Mouse (Mus musculus) neural tube, embryonic 10.5 days (tissue): ENCODE measurements around the gene Cyp4b1.
"Not testable (repeated sequence)": the region's sequence is repeated elsewhere in the genome, so short reads cannot be mapped to it uniquely, and the experiment has no call there.

Experiments
- DNase-seq: peaks from one replicate; pipeline ENCODE4 v3.0.0-alpha.2; 2017; ENCODE audit warnings: low spot score; ENCODE audit errors: extremely low spot score

The Cyp4b1 gene

DNA sequence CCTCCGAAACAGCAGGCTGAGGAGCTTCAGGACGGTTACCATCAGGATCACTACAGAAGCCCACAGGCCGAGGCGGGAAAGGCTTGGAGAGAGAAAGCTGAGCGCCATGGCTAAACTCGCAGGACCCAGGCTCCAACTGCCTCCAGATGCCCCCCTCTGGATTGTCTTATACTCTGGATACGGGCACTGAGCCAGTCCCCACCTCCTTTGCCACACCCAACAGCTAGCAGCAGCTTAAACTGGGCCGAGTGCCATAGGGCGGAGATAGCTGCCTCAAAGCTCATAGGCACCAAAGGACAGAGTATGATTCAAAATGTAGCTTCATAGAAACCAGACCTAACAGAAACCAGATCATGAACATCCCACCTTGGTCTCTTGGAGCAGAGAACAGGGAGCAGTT is at the start of gene Cyp4b1:
Cyp4b1 (minus strand) TSS at position 144 of the 400 bp plus-strand sequence.
- DNase-seq: no peak

DNA sequence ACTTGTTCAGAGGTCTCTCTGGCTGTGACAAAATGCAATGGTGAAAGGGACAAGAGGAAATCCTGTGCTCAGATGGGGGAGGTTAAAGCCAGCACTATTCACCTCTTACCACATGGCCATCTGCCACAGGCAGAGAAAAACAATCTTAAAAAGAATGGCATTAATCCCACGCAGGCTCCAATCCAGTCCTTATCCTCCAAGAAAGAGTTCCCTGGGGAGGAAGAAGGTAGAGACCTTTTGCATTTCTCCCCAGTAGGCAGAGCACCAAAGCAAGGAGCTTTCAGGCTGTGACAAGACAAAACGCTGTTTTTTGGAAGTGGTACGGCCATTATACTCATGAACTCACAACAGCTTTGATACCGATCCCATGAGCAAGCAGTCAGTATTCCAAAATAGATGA is 38.8 kb upstream of the Cyp4b1 start:
- DNase-seq: no peak

- DNase-seq: no peak
Measured at GRCm38 (mm10) chr4:115659190-115659589, 11.7 kb upstream of the Cyp4b1 start.

DNA sequence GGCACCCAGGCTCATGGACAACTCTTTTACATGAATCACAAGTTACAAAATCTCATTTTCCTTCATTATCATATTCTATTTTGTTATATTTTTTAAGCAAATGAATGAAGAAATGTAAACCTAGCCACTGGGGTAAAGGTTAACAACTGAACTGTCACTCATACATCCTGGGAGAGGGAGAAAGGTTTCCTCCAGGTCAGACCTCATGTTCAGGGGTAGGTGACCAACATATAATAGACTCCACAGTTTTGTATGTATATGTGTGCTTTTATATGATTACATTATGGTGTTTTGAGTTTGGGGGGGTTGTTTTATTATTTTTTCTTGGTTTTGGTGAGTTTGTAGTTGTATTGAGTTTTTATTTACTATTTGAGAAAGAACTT is 10.3 kb upstream of the Cyp4b1 start:
- no peak for DNase-seq

DNA sequence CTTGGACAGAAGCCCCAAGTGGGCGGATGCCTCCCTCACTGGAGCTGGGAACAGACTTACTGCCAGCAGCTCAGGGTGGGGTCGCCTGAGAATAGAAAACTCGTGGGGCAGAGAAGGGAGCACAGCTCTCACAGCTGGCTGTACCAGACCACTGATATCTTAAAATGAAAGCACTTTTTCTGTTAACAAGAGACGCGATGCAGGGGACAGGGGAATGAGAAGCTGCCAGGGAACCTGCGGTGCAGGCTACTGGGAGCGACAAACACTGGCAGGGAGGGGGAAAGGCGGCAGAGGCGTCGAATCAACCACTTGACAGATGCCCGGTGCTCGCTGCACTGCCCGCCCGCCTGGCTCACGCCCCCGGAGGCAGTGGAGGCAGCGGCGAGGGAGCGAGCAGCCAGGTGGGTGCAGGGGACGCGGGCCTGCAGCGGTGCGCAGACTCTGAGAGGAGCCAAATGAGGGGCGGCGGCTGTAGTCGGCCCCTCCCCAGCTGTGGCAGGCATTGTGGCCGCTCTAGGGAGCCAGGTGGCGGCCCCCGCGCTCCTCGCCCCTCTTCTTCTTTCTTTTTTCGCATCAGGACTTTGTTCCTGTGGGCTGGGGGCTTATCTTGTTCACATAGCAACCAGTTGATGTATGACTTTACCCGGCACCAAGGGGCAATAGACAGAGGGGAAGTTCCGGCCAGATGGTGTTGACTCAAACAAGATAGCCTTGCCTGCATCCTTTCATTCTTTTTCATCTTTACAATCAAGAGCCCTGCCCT is 9.8 kb upstream of the Cyp4b1 start:
- peak; percentile 61 for DNase-seq

GRCm38 (mm10) chr4:115656535-115656922 is 9.0 kb upstream of the Cyp4b1 start:
- not testable (repeated sequence) for DNase-seq

DNA sequence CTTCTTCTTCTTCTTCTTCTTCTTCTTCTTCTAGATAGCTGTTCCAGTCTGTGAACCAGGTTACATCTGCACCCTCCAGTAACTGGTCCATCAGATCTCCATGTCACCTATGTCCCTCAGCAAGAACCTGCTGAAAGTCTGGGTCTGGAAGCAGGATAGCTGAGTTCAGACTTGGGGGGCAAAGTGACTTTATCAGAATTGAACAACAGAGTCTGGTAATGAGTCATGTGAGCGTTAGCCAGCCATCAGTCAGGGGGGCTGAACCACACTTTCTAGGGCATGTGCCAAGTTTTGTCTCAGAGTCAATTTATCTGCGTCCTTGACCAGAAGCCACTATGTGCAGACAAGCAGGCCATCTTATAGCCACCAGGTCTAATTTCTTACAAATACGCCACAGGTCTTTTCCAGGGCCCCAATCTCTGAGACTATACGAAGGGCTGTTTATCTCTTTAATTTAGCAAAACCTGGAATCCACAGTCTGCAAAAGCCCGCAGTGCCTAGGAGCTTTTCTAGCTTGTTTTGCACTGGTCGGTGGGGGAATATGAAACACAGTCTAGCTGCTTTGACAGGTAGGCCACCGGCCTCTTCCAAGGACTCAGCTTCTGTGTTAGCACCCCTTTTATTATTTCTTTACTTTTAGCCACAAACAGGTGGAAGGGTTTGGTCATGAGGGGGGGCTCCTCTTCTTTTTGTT is 8.5 kb upstream of the Cyp4b1 start:
- DNase-seq: not testable (repeated sequence)

GRCm38 (mm10) chr4:115650866-115651265 is 3.3 kb upstream of the Cyp4b1 start:
- DNase-seq: no peak

DNA sequence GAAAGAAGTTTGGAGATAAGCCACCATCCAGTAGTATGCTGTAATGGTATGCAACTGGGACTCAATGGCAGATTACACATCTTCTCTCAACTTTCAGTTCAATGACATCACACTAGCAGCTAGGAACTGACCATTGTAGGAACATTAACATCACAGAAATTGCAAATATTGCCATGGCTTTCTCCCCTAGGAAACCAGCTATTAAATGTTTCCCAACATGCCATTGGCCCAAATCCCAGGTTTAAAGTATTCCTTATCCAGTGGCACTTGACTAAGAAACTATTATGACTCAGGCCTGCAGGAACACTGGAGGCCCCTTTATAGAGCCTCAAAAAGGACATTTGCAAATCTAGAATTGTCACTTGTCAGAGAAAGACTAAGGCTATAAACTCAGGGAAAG is 1.8 kb upstream of the Cyp4b1 start:
- DNase-seq: no peak

GRCm38 (mm10) chr4:115648752-115649151 is 1.2 kb upstream of the Cyp4b1 start:
- DNase-seq: no peak

GRCm38 (mm10) chr4:115645371-115645770 is 2.2 kb downstream of the Cyp4b1 start:
- DNase-seq: no peak

DNA sequence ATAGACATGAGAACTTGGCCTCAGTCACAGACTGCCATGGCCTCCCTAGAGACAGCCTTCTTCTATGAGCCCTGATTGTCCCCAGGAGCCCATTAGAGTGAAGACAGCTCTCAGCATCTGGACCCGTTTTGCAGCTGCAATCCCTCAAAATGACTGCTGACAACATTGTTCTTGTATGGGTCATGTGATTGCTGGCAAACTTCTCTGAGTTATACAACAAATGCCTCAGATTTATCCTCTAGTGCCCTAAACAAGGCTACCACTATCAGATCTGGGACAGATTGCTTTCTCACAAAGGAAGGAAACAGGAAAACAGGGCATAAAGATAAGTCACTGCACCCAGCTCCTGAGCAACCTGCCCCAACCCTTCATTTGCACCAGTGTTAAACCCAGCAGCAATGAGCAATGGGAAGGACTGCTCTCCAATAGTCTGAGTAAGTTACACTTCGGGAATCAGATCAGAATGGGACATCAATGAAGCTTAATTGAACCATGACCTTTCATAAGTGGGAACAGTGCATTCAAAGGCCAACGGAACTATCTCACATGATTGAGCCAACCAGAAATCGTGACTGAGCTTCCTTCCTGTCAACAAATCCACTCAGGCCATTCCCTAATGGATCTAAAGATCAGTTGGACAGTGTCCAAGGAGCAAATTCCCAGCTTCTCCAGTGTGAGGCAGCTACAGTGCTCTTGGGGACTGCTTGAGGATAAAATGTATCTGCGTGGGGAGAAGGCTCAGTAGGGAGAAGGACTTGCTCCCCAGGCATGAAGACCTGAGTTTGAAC is 4.4 kb downstream of the Cyp4b1 start:
- no peak for DNase-seq

- DNase-seq: not testable (repeated sequence)
Measured at GRCm38 (mm10) chr4:115625560-115625959, 22.0 kb downstream of the Cyp4b1 start.

DNA sequence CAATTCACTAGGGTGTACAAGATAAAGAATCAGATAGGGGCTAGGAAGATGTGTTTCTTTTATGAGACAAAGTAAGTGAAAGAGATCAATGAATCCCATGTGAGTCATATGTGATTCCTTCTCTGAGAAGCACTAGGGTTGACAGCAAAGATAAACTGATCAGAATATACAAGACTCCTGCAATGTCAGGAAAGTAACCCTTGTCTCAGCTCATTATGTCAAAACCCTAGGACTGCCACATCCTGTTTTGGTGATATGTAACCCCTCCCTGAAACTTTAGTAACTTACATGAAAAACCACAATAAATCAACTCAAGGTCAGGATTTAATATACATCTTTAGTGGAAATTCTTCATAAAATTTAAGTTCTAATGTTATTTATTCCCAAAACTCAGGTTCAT is 33.5 kb downstream of the Cyp4b1 start:
- DNase-seq: no peak

DNA sequence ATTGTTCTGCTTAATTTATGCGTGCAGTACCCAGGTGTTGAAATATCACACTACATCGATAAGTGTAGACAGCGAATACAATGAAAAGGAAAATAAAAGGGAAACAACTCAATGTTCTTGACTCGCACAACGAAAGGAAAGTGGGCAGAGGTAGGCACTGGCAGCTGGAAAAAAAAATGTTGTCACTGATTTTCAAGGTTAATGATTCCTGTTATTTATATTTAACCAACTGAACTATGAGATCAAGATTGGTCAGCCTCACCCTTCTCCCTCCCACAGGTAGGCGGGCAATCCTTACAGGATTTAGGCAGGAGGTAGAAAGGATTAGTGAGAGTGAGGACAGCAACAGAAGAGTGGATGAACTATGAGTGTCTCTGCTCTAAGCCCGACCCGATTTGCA is 46.9 kb downstream of the Cyp4b1 start, which contains the start of gene Cyp4a32:
Cyp4a32 (plus strand) TSS at position 359 of the 400 bp plus-strand sequence.
- DNase-seq: not testable (repeated sequence)

GRCm38 (mm10) chr4:115596824-115597336 is 50.6 kb downstream of the Cyp4b1 start:
- DNase-seq: no peak

DNA sequence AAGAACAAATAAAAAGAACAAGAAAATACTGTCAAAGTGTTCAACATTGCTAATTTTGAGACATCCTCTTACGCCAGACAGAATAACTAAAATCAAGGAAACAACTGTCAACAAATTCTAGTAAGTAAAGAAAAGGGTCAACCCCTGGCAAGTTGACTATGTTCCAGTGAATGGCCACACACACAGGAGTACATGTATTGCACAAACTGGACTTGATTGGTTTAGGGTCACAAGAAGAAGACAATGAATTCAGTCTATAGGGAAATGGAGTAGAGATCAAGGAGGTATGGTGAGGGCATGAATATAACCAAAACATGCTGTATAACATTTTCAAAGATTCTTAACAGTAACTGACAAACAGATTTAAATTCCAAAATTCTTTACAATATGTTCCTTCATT is 51.2 kb downstream of the Cyp4b1 start:
- no peak for DNase-seq

DNA sequence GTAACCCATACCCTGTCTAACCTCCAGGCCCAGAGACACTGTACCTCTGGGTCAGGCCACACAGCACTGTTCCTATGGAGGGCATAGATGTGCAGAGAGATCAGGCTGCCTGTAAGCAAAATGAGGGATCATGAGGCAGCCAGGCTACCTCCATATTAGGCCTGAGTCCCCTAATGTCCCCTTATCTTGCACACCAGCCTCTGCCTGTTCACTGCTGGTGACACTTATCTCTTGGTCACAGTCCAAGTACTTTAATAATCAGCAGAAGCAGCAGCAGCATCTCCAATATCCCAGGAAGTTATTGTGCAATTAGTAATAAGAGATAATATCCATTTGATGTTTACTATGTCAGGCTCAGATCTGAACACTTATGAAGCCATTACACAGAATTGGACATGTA is 64.5 kb downstream of the Cyp4b1 start:
- DNase-seq: no peak

DNA sequence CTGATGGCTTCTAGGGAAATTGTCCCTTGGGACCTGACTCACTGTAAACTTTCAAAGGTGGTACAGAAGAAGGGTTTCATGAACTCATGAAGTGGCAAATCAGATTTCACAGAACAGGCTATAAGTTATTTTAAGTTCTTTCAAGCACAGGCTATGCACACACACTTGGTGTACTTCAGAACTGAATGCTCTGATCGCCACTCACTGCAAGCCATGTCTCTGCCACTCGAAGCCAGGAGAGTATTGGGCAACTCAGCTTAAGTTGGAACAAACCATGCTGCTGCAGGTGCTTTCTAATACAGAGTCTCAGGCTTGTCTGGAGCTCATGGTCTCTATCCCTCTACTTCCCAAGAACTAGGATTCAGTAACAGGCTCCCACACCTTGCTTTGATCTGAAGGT is 71.7 kb downstream of the Cyp4b1 start:
- no peak for DNase-seq

DNA sequence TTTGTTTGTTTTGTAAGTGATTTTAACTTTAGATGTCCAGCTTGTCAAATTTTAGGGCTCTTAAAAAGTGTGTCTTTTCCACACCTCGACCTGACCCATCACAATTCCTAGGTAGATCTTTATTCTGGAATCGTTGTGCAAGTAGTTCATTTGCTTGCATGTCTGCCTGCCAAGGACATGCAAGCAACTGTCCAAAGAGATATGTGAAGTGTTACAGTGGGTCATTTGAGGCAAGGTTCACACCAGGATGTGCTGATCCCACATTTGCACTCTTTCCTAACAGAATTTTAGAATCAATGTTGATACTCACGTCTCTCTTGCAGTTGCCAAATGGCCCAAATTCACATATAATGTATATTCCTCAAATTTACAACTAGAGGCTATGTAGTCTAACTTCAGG is 72.3 kb downstream of the Cyp4b1 start:
- DNase-seq: no peak
